Mouse (Mus musculus) MEL (cell line): ENCODE results near the gene Tmem121. TPM values are rescaled to one million over a fixed set of nuclear protein-coding genes. Genes with fewer than 3 reads are reported as not detected.
A peak's percentile ranks its signal among the peaks of the same experiment; 100 is the strongest.

ENCODE experiments used
- DNase-seq: peaks from one replicate; pipeline ENCODE4 v3.0.0; 2011; ENCODE audit warnings: low read depth, low spot score
- H3K27ac ChIP-seq: 2 replicates; pipeline ENCODE4 v1.5.1; 2012; ENCODE audit warnings: low read depth, mild to moderate bottlenecking, control low read depth, low read length, moderate library complexity; ENCODE audit not compliant: control insufficient read depth
- H3K27me3 ChIP-seq, 2 experiments: fragments of 150-350 bp in 1 of 2; sonication (generic) in 1 of 2; 2 replicates each; pipeline ENCODE4 v1.6.1; 2012; ENCODE audit warnings: low read length in 2 of 2, mild to moderate bottlenecking in 2 of 2, improper control_type of control experiment in 1 of 2, moderate library complexity in 1 of 2; ENCODE audit not compliant: insufficient read depth in 2 of 2, control insufficient read depth in 1 of 2
- H3K36me3 ChIP-seq, 2 experiments: 2 replicates each; pipeline ENCODE4 v1.6.1; 2012 to 2014; ENCODE audit warnings: low read length in 2 of 2, improper control_type of control experiment in 1 of 2, inconsistent platforms in 1 of 2, mild to moderate bottlenecking in 1 of 2; ENCODE audit not compliant: insufficient read depth in 2 of 2, control insufficient read depth in 1 of 2
- H3K4me1 ChIP-seq, 2 experiments: fragments of 150-350 bp in 1 of 2; sonication (generic) in 1 of 2; 2 replicates each; pipeline ENCODE4 v1.6.1; 2012; ENCODE audit warnings: low read length in 2 of 2, improper control_type of control experiment in 1 of 2, mild to moderate bottlenecking in 1 of 2; ENCODE audit not compliant: insufficient read depth in 2 of 2, control insufficient read depth in 1 of 2
- H3K4me3 ChIP-seq, 2 experiments: fragments of 150-350 bp in 1 of 2; sonication (generic) in 1 of 2; 2 replicates each; pipeline ENCODE4 v1.5.1; 2012; ENCODE audit warnings: low read depth in 2 of 2, low read length in 2 of 2, mild to moderate bottlenecking in 2 of 2, moderate library complexity in 2 of 2, control low read depth in 1 of 2, improper control_type of control experiment in 1 of 2; ENCODE audit not compliant: control insufficient read depth in 1 of 2, insufficient read depth in 1 of 2
- H3K79me2 ChIP-seq: 2 replicates; pipeline ENCODE4 v1.6.1; 2012; ENCODE audit warnings: mild to moderate bottlenecking, low read length, moderate library complexity; ENCODE audit not compliant: control insufficient read depth, poor library complexity, insufficient read depth
- H3K9ac ChIP-seq: 2 replicates; pipeline ENCODE4 v1.6.1; 2012; ENCODE audit warnings: low read depth, mild to moderate bottlenecking, control low read depth, low read length, moderate library complexity; ENCODE audit not compliant: control insufficient read depth, poor library complexity, severe bottlenecking
- H3K9me3 ChIP-seq: fragments of 150-350 bp; sonication (generic); replicated peaks from 2 replicates; pipeline ENCODE4 v1.6.1; 2012; ENCODE audit warnings: mild to moderate bottlenecking, low read length, improper control_type of control experiment, moderate library complexity; ENCODE audit not compliant: insufficient read depth
- BHLHE40 ChIP-seq: IDR thresholded peaks from 2 replicates; pipeline ENCODE4 v1.6.1; 2012; ENCODE audit warnings: low read depth, mild to moderate bottlenecking, inconsistent platforms, low read length, improper control_type of control experiment, borderline replicate concordance
- CHD2 ChIP-seq: IDR thresholded peaks from 2 replicates; pipeline ENCODE4 v1.6.1; 2011; ENCODE audit warnings: low read length, improper control_type of control experiment
- CTCF ChIP-seq, 3 experiments: IDR thresholded peaks in 2 of 3; conservative IDR thresholded peaks in 1 of 3; 2 replicates each; pipeline ENCODE4 v1.5.1; 2011 to 2012; ENCODE audit warnings: low read length in 3 of 3, low read depth in 2 of 3, mild to moderate bottlenecking in 2 of 3, improper control_type of control experiment in 1 of 3, inconsistent platforms in 1 of 3, mixed read lengths in 1 of 3, moderate library complexity in 1 of 3; ENCODE audit not compliant: control insufficient read depth in 1 of 3, insufficient read depth in 1 of 3, poor library complexity in 1 of 3, severe bottlenecking in 1 of 3
- E2F4 ChIP-seq: IDR thresholded peaks from 2 replicates; pipeline ENCODE4 v1.6.1; 2011; ENCODE audit warnings: low read depth, low read length, improper control_type of control experiment, borderline replicate concordance
- ELF1 ChIP-seq: IDR thresholded peaks from 2 replicates; pipeline ENCODE4 v1.6.1; 2014; ENCODE audit warnings: low read depth, mild to moderate bottlenecking, inconsistent platforms, low read length, improper control_type of control experiment, moderate library complexity
- EP300 ChIP-seq, 2 experiments: IDR thresholded peaks; 2 replicates each; pipeline ENCODE4 v1.6.1; 2011; ENCODE audit warnings: improper control_type of control experiment in 2 of 2, low read length in 2 of 2, low read depth in 1 of 2, mild to moderate bottlenecking in 1 of 2
- ETS1 ChIP-seq: IDR thresholded peaks from 2 replicates; pipeline ENCODE4 v1.6.1; 2012; ENCODE audit warnings: low read depth, mild to moderate bottlenecking, inconsistent platforms, low read length, improper control_type of control experiment, moderate library complexity
- HCFC1 ChIP-seq: IDR thresholded peaks from 2 replicates; pipeline ENCODE4 v1.6.1; 2012; ENCODE audit warnings: low read depth, mild to moderate bottlenecking, inconsistent platforms, low read length, improper control_type of control experiment, moderate library complexity
- JUND ChIP-seq: IDR thresholded peaks from 2 replicates; pipeline ENCODE4 v1.6.1; 2011; ENCODE audit warnings: low read depth, mild to moderate bottlenecking, improper control_type of control experiment, low read length
- KAT2A ChIP-seq: conservative IDR thresholded peaks from 2 replicates; pipeline ENCODE4 v1.6.1; 2012; ENCODE audit warnings: low read depth, low read length, improper control_type of control experiment, inconsistent platforms
- MAFK ChIP-seq: IDR thresholded peaks from 2 replicates; pipeline ENCODE4 v1.6.1; 2011; ENCODE audit warnings: low read depth, mild to moderate bottlenecking, low read length, improper control_type of control experiment, borderline replicate concordance
- MAX ChIP-seq: IDR thresholded peaks from 2 replicates; pipeline ENCODE4 v1.6.1; 2011; ENCODE audit warnings: low read length, improper control_type of control experiment
- MAZ ChIP-seq: IDR thresholded peaks from 2 replicates; pipeline ENCODE4 v1.6.1; 2012; ENCODE audit warnings: low read depth, mild to moderate bottlenecking, inconsistent platforms, low read length, improper control_type of control experiment
- MXI1 ChIP-seq: IDR thresholded peaks from 2 replicates; pipeline ENCODE4 v1.6.1; 2011; ENCODE audit warnings: mild to moderate bottlenecking, low read depth, low read length, improper control_type of control experiment
- MYB ChIP-seq: IDR thresholded peaks from 2 replicates; pipeline ENCODE4 v1.6.1; 2011; ENCODE audit warnings: mild to moderate bottlenecking, low read depth, low read length, improper control_type of control experiment
- MYC ChIP-seq: IDR thresholded peaks from 2 replicates; pipeline ENCODE4 v1.6.1; 2011; ENCODE audit warnings: low read depth, mild to moderate bottlenecking, low read length, improper control_type of control experiment, moderate library complexity
- NRF1 ChIP-seq: IDR thresholded peaks from 2 replicates; pipeline ENCODE4 v1.6.1; 2014; ENCODE audit warnings: low read depth, mild to moderate bottlenecking, inconsistent platforms, low read length, improper control_type of control experiment, moderate library complexity; ENCODE audit not compliant: poor library complexity, insufficient read depth, severe bottlenecking
- POLR2A ChIP-seq, 2 experiments: IDR thresholded peaks; 2 replicates each; pipeline ENCODE4 v1.6.1; 2011 to 2012; ENCODE audit warnings: low read length in 2 of 2, mild to moderate bottlenecking in 2 of 2, control low read depth in 1 of 2, improper control_type of control experiment in 1 of 2, low read depth in 1 of 2, moderate library complexity in 1 of 2; ENCODE audit not compliant: control insufficient read depth in 1 of 2, insufficient read depth in 1 of 2, poor library complexity in 1 of 2
- POLR2AphosphoS2 ChIP-seq: IDR thresholded peaks from 2 replicates; pipeline ENCODE4 v1.6.1; 2011; ENCODE audit warnings: low read length, improper control_type of control experiment
- POLR2AphosphoS5 ChIP-seq: IDR thresholded peaks from 2 replicates; pipeline ENCODE4 v1.6.1; 2012; ENCODE audit warnings: low read depth, borderline replicate concordance, mild to moderate bottlenecking, inconsistent platforms, low read length, moderate library complexity, mixed read lengths
- RAD21 ChIP-seq: IDR thresholded peaks from 2 replicates; pipeline ENCODE4 v1.6.1; 2011; ENCODE audit warnings: mild to moderate bottlenecking, low read depth, low read length, improper control_type of control experiment
- RCOR1 ChIP-seq: IDR thresholded peaks from 2 replicates; pipeline ENCODE4 v1.6.1; 2012; ENCODE audit warnings: low read depth, mild to moderate bottlenecking, inconsistent platforms, low read length, improper control_type of control experiment
- SIN3A ChIP-seq: IDR thresholded peaks from 2 replicates; pipeline ENCODE4 v1.6.1; 2012; ENCODE audit warnings: low read length, improper control_type of control experiment, inconsistent platforms
- TAL1 ChIP-seq: IDR thresholded peaks from 2 replicates; pipeline ENCODE4 v1.6.1; 2012; ENCODE audit warnings: mild to moderate bottlenecking, inconsistent platforms, low read length, moderate library complexity, mixed read lengths
- TBP ChIP-seq: IDR thresholded peaks from 2 replicates; pipeline ENCODE4 v1.8.0; 2011; ENCODE audit warnings: low read depth, low read length, improper control_type of control experiment
- UBTF ChIP-seq: IDR thresholded peaks from 2 replicates; pipeline ENCODE4 v1.6.1; 2012; ENCODE audit warnings: low read depth, mild to moderate bottlenecking, inconsistent platforms, low read length, improper control_type of control experiment, moderate library complexity, borderline replicate concordance; ENCODE audit not compliant: insufficient read depth
- USF2 ChIP-seq, 2 experiments: IDR thresholded peaks; 2 replicates each; pipeline ENCODE4 v1.6.1; 2011 to 2012; ENCODE audit warnings: improper control_type of control experiment in 2 of 2, low read length in 2 of 2, borderline replicate concordance in 1 of 2, inconsistent platforms in 1 of 2, low read depth in 1 of 2, mild to moderate bottlenecking in 1 of 2; ENCODE audit not compliant: insufficient read depth in 1 of 2
- ZKSCAN1 ChIP-seq: IDR thresholded peaks from 2 replicates; pipeline ENCODE4 v1.6.1; 2012; ENCODE audit warnings: low read depth, mild to moderate bottlenecking, inconsistent platforms, low read length, improper control_type of control experiment, moderate library complexity
- ZMIZ1 ChIP-seq: IDR thresholded peaks from 2 replicates; pipeline ENCODE4 v1.6.1; 2012; ENCODE audit warnings: low read depth, mild to moderate bottlenecking, inconsistent platforms, low read length, improper control_type of control experiment, moderate library complexity
- polyA plus RNA-seq, 2 experiments: library from polyadenylated mRNA; stranded (reverse) in 1 of 2; unstranded in 1 of 2; fragments of >175 nt in 1 of 2; fragments of >200 nt in 1 of 2; gene quantifications; 2 replicates each; pipeline versions ENCODE4 v1.2.1 to v1.2.4; 2012; ENCODE audit warnings: low replicate concordance in 2 of 2, low read depth in 1 of 2; ENCODE audit not compliant: insufficient read length in 2 of 2, insufficient read depth in 1 of 2, missing spikeins in 1 of 2
- total RNA-seq: library from RNA; depleted of rRNA; stranded (reverse); fragments of 300-350 nt; gene quantifications from 2 replicates; pipeline ENCODE4 v1.2.3, GENCODE M21; 2012

The Tmem121 gene
- total and polyA plus RNA-seq, 3 experiments = 17.0 to 35.2 TPM; not detected in 1

DNA sequence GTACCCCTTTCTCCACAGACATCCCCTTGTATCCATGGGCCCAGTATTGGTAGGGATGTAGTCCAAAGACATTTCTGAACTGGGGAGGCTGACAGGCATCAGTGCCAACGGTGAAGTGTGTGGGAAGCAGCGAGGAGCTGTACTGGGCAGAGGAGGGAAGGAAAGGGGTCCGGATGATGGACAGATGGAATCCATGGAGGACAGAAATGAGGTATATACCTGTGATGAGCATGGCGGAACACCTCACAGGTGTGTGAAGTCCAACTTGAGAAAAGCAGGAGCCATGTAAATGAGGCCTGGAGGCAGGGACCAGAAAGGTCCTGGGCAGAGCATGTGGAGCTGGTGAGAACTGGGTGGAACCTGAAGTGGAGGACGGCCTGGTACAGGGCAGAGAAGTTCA lies 40.1 kb upstream of the Tmem121 start:
- Histone ChIP-seq H3K4me1 (peaks cover 10 to 32% of the 10 kb centered on the region in 2 experiments; a peak in 3 of 4 replicates), H3K9me3 (no peaks in the 10 kb centered on the region)
- DNase-seq = no peak

DNA sequence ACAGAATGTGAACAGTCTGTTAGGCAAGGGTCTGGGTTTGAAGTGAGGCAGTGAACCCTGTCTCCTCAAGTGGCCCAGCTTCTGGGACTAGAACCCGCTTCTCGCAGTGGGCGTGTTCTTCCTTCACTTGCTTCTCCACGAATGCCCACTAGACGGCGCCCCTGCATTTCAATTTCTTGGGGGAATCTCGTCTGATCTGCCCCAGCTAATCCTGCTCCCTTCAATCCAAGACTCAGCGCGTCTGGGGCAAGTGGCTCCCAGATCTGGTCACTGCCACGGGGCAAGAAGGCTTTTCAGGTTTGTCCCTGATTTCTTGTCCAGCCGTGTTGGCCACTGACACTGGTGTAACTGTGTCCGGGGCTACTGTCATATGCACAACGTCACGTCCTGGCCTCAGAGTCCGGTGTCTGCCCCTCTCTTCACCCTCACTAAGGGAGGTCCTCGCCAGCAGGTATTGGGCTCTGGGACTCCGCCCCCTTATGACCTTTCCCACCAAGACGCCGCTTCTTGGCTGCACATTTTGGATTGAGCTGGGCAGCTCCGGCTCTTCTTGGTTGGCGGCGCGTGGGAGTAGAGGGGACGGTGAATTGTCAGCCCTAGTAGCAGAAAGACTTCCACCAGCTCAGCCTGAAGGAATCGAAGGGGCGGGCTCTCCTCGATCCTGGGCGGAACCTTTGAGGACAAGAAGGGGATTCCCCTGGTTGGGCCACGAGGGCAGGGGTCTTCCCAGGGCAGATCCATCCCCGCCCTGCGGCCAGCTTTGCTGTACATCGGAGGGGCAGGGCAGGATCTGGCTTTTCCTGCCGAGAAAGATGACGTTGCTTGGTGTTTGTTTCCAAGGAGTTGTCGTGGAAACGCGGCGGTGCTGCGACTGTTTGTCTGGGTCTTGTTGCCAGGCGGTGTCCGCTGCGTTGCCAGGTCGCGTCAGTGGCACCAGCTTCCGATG lies 39.3 kb upstream of the Tmem121 start, which contains the start of gene Crip1:
Crip1 (plus strand) TSS at position 205 of the 946 bp plus-strand sequence.
- Histone ChIP-seq H3K79me2 (0 out of 2 replicates have a peak, but pooled peaks cover 2% of the 10 kb centered on the region), H3K9ac (no peak within 1 kb of the TSS), H3K27me3 (no peaks in the 10 kb centered on the region), H3K36me3 (peaks cover 0 to 13% of the 10 kb centered on the region in 2 experiments; a peak in 2 of 4 replicates), H3K4me3 (no peak within 1 kb of the TSS), H3K4me1 (peaks cover 12 to 32% of the 10 kb centered on the region in 2 experiments), H3K9me3 (no peaks in the 10 kb centered on the region), H3K27ac (no peak within 1 kb of the TSS)
- DNase-seq = peak; percentile 92
- TF ChIP-seq MAFK (no peak), JUND (no peak), HCFC1 (no peak), SIN3A (no peak), ELF1 (no peak), POLR2AphosphoS2 (no peak), CTCF (IDR thresholded peaks at IDR 0.05 in 2 of 3, conservative IDR thresholded peaks at IDR 0.05 in 1 of 3; ENCODE audit: control insufficient read depth in 1 of 3, insufficient read depth in 1 of 3, low read depth in 2 of 3, low read length in 3 of 3, poor library complexity in 1 of 3, severe bottlenecking in 1 of 3) (peak in 1 of 3 experiments; percentile 100; a peak in 2 of 6 replicates), ZKSCAN1 (no peak), ETS1 (no peak), MAZ (no peak), TBP (0 out of 2 replicates have a peak, but pooled peaks have one; percentile 37), NRF1 (no peak), ZMIZ1 (no peak), RCOR1 (no peak), TAL1 (no peak), E2F4 (no peak), USF2 (IDR thresholded peaks at IDR 0.05; ENCODE audit: borderline replicate concordance in 1 of 2, insufficient read depth in 1 of 2, low read depth in 1 of 2, low read length in 2 of 2) (no peak), KAT2A (no peak), MXI1 (0 out of 2 replicates have a peak, but pooled peaks have one; percentile 59), RAD21 (no peak), POLR2AphosphoS5 (no peak), CHD2 (no peak), MYC (no peak), POLR2A (IDR thresholded peaks at IDR 0.05; ENCODE audit: control insufficient read depth in 1 of 2, insufficient read depth in 1 of 2, low read depth in 1 of 2, low read length in 2 of 2, poor library complexity in 1 of 2) (peak in 1 of 2 experiments; percentile 32; a peak in 1 of 4 replicates), UBTF (no peak)

More for the DNA sequence above, 40.1 kb upstream of the Tmem121 start:
- H3K27me3 ChIP-seq = no peaks in the 10 kb centered on the region
- peaks cover 0 to 12% of the 10 kb centered on the region in 2 experiments; a peak in 2 of 4 replicates for H3K36me3 ChIP-seq
- H3K79me2 ChIP-seq = peaks cover 2% of the 10 kb centered on the region; the same call in 1 of the 2 replicates
- no peak overlapping the region for H3K27ac ChIP-seq
- H3K9ac ChIP-seq = no peak overlapping the region
- H3K4me3 ChIP-seq = no peak overlapping the region
- no peak for TF ChIP-seq POLR2AphosphoS2
- TF ChIP-seq RCOR1 = no peak
- no peak for TF ChIP-seq MAX
- no peak for TF ChIP-seq MYB
- no peak for TF ChIP-seq EP300 (IDR thresholded peaks at IDR 0.05; ENCODE audit: low read depth in 1 of 2, low read length in 2 of 2)
- no peak for TF ChIP-seq MAZ
- TF ChIP-seq BHLHE40 = no peak
- TF ChIP-seq E2F4 = no peak
- no peak for TF ChIP-seq TBP
- TF ChIP-seq CHD2 = no peak
- TF ChIP-seq USF2 (IDR thresholded peaks at IDR 0.05; ENCODE audit: borderline replicate concordance in 1 of 2, insufficient read depth in 1 of 2, low read depth in 1 of 2, low read length in 2 of 2) = no peak
